Mouse (Mus musculus): ENCODE results near the gene Dapk2. TPM values are rescaled to one million over a fixed set of nuclear protein-coding genes. Genes with fewer than 3 reads are reported as not detected.
A peak's percentile ranks its signal among the peaks of the same experiment; 100 is the strongest.

Gene Dapk2
- total RNA-seq, 2 experiments from 2014 or later = 10.2 to 12.3 TPM

DNA sequence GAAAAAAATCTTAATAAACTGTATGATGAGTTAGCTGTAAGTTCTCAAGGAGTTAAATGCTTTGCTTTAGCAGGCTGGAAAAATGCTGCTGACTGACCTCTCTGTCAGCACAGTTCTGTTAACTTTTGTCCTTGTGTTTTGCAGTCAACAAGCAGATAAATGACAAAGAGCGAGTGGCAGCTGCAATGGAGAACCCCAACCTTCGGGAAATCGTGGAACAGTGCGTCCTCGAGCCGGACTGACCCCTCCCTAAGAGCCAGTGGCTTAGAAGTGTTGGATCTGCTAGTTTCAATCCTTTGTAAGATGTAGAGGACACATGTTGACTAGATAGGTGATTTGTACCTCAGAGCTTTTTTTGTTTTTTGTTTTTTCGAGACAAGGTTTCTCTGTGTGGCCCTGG lies 19.8 kb upstream of the Dapk2 start:
- no peak for DNase-seq (ENCODE audit: low spot score in 2 of 2)

- DNase-seq (ENCODE audit: low spot score in 2 of 2) = no peak
Observed at GRCm38 (mm10) chr9:66142265-66142664, 15.8 kb upstream of the Dapk2 start.

DNA sequence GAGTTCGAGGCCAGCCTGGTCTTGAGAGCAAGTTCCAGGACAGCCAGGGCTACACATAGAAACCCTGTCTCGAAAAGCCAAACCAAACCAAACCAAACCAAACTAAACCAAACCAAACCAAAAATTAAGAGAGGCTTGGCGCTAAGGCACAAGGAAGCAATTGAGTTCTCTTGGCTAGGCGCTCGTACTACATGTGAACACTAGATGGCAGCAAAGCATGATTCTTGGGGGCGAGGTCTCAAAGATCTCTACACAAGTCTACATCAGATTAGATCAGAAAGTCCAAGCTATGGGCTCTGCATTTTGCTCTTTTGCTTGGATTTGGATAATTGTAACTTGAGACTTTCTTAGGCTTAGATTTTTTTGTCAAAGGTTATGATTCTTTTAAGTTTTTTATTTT lies 13.8 kb upstream of the Dapk2 start:
- DNase-seq (ENCODE audit: low spot score in 2 of 2) = peak in 1 of 2 experiments; percentile 64

DNA sequence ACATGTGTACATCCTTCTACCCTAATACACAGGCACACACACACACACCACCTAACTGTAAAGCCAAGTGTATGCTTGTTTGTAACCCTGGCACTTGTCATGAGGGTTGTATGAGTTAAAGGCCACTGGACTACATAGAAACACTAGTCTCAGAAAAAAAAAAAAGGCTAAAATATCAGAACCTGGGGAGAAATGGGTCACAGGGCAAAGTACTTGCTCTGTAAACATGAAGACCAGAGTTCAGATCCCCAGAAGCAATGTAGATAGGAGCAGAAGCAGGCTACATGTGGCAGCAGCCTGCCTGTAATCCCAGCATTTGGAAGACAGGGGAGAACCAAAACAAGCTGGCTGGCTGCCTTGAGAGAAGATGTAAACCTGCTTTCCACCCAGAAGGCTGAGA lies 11.9 kb upstream of the Dapk2 start:
- DNase-seq (ENCODE audit: low spot score in 2 of 2) = no peak

- DNase-seq (ENCODE audit: low spot score in 2 of 2) = no peak
Observed at GRCm38 (mm10) chr9:66152011-66152410, 6.0 kb upstream of the Dapk2 start.

DNA sequence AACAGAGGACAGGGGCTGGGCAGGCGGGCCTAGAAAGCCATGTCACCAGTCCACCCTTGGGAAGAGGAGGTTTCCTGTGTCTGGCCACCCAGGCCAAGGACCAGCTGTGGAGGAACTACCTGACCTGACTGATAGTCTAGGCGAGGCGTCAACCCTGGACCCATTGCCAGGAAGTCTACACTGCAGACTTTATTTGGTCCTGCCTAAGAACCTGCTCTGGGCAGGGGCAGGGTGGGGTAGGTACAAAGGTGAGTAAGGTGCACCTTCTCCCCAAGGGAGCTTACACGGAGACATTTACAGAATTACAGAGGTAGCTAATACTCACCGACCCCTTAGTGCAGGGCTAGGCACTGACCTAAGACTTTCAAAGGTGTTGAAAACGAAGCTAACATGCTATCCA lies 4.4 kb upstream of the Dapk2 start:
- no peak for DNase-seq (ENCODE audit: low spot score in 2 of 2)

- no peak for DNase-seq (ENCODE audit: low spot score in 2 of 2)
Observed at GRCm38 (mm10) chr9:66154013-66154412, 4.0 kb upstream of the Dapk2 start.

DNA sequence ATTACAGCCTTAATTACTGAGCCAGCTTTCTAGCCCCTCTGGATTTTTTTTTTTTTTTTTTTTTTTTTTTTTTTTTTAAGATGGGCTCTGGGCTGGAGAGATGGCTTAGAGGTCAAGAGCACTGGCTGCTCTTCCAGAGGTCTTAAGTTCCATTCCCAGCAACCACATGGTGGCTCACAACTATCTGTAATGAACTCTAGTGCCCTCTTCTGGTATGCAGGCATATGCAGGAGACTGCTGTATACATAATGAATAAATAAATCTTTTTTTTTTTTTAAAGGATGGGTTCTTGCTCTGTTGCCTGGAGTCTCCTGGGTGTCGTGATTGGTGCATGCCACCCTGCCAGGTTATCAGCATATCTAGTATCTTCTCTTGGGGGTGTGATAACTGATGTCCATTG lies 2.5 kb upstream of the Dapk2 start:
- DNase-seq (ENCODE audit: low spot score in 2 of 2) = no peak

DNA sequence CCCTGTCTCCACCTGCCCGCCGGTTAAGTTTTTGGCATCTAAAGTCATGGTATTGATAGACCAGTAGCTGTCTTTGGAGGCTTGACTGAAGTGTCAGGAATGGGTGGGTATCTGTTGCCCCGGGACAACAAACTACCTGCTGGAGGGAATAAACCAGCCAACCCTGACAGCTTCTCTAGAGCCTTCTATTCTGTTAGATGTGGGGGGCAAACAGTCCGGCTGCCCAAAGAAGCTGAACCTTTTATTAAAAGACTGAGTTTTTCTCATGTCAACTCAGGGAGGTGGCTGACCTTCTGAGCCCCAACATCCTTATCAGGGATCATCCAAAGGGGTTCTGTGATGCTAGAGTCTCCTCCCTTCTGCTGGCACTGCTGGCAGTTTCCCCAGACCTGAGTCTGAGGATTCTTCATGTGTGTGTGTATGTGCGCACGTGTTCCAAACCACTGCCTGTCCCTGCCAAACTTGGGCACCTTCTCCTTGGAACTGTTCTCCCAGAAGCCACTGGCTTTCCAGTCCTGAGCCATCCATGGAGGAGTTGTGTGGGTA lies 935 bp downstream of the Dapk2 start:
- no peak for DNase-seq (ENCODE audit: low spot score in 2 of 2)

- DNase-seq (ENCODE audit: low spot score in 2 of 2) = no peak
Observed at GRCm38 (mm10) chr9:66160155-66160554, 2.1 kb downstream of the Dapk2 start.

DNA sequence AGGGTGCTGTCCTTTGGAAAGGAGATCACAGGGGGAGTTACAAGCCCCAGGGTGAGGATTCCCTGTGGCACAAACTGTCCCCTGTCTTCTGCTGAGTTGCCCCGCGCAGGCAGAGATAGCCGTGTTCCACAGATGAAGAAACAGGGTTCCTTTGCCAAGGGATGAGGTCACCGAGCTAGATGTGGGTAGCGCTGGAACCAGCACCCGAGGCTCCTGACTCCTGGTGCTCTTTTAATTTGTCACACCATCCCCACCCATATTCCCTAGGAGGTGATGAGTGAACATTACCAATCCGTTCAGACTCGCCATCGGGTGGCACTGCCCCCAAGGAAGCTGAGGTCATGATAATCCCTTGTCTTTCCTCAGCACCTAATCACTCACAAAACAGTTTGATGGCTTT lies 5.0 kb downstream of the Dapk2 start:
- DNase-seq (ENCODE audit: low spot score in 2 of 2) = no peak

DNA sequence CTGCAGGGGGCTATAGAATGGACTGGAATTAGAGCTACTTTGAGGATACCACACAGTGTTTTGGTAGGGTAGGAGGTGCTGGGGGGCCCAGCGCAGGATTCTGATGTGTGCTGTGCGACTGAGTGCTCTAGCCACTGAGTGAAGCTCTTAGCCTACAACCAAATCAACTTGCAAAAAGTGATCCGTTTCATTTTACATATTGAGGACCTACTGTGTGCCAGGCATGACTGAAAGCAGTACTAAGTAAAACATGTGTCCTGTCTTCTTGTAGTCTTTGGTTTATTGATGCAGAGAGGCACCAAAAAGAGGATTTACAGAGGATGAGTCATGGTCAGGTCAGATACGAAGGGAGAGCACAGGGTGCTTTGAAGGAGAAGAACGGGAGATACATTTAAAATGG lies 9.2 kb downstream of the Dapk2 start:
- DNase-seq (ENCODE audit: low spot score in 2 of 2) = no peak

DNA sequence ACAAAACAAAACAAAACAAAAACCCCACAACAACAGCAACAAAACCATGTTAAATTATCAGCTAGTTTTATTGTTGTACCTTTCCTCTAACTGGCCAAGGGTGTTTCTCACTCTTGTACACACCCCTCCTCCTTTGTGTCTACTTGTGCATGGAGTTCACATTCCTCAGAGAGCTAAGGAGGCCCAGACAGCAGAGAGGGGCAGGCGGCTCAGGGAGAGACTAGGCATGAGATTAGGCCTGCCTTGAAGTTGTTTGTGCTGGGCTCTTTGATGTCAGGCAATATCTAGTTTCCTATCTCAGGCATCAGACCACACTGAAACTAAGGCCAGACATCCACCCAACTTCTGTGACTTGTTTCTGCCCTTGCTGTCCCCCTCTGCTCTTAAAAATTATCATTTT lies 10.2 kb downstream of the Dapk2 start:
- no peak for DNase-seq (ENCODE audit: low spot score in 2 of 2)

DNA sequence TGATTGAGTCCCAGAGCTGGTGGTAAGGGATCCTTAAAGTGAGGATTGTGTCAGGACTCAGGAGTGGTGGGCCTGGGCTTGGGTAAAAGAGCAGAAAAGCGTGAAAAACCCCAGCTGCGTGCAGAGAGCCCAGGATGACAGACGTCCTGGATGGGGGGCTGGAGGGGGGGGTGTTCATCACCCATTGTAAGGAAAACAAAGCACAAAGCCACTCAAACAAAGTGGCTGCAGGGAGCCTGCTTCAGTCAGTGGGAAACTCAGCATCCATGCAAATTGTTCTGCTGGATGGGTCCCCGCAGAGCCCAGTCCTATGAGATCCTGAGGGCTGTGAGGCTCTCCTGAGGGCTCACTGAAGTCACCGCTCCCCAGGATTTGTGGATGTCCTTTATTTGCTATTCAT lies 12.5 kb downstream of the Dapk2 start:
- no peak for DNase-seq (ENCODE audit: low spot score in 2 of 2)

DNA sequence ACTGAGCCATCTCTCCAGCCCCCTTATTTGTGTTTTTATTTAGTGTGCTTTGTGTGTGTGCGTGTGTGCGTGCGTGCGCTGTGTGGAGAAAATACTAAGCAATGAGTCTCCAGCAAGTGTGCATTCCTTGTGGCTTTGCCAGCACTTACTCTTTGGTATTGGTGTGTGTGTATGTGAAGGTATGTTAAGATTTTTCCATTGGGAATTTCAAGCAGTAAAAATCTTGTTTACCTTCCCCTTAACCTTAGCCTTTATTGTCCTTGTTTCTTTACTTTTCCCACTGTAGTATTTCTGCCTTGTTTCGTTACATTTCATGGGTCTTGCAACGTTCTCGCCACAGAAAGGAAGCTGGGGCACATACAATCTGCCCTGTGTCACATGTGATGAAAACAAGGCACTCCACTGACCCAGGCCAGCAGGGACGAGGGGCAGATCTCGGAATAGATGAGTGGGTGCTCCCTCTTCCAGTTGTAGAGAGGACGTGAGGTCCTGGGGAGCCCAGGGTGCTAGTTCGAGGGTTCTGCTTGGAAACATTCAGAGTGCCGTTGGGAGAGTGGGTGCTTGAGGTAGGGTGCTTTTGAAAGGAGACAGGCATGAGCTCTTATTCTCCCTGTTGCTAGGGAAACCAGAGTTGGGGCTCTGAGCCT lies 13.4 kb downstream of the Dapk2 start:
- DNase-seq (ENCODE audit: low spot score in 2 of 2) = no peak

DNA sequence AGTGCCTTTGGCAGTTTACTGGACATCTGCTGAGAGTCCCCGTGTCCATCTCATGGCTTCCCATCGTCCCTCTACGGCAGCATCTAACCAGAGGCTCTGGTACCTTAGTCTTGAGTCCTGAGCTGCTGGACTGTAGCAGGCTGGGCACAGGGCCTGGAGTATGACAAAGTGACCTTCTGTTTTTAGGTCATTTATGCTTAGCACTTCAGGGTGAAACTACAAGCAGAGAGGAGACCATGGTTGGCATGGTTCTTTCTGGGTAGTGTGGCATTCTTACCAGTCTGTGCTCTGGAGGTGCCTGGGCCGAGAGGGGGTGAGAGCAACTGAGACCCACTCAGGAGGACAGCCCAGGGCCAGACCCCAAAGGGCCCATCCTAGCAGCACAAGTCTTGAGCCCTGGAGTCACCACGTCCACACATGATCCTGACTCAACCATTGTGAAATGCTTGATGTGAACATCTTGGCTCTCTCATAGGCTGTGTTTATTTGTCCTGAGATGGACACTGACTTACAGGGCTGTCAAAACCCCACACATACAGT lies 15.4 kb downstream of the Dapk2 start:
- no peak for DNase-seq (ENCODE audit: low spot score in 2 of 2)

DNA sequence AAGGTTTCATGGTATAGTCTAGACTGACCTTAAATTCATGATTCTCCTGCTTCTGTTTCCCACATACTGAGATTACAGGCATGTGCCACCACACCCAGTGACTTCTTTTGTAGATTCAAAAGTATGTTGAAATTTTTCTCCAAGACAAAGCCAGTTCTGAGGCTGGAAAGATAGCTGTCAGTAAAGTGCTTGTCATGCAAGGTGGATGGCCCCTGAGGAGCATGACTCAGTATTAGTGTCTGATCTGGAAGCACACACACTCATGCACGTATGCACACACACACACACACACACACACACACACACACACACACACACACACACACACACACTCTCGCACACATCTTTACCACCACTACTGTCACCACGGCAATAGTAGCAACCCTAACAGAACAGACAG lies 17.0 kb downstream of the Dapk2 start:
- DNase-seq (ENCODE audit: low spot score in 2 of 2) = no peak

GRCm38 (mm10) chr9:66177975-66178374 lies 20.0 kb downstream of the Dapk2 start:
- no peak for DNase-seq (ENCODE audit: low spot score in 2 of 2)

GRCm38 (mm10) chr9:66179795-66180194 lies 21.8 kb downstream of the Dapk2 start:
- no peak for DNase-seq (ENCODE audit: low spot score in 2 of 2)

DNA sequence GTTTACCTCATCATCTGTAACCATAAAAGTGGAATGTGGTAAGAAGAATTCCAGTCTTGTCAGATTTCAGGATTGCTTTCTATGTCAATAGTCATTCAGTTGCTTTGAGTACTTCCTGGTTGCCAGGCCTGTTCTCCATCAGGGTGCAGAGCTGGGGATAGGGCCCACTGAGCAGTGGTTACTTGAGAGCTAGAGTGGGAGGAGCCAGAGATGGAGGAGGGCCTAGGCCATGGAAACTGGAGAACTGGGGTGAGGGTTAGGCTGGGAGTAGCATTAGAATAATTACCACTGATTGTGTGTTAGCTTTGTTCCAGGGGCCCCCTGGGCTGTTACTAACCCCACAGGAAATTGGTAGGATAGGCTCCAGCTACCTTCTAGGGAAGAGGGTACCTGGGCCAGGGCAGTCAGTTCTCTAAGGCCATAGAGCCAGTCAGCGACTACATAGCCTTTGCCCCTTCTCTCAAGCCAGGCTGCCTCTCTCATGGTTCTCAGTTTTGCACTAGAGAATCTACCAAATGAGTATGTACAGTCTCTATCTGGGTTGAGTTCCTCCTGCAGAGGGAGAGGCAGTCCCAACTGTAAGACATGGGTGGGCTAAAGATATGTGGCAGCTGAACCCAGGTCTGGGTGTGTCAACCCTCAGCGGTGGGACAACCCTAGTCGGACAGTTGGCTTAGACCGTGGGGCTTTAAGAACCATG lies 23.3 kb downstream of the Dapk2 start:
- no peak for DNase-seq (ENCODE audit: low spot score in 2 of 2)

GRCm38 (mm10) chr9:66181826-66182678 lies 24.0 kb downstream of the Dapk2 start:
- no peak for DNase-seq (ENCODE audit: low spot score in 2 of 2)

GRCm38 (mm10) chr9:66182679-66182993 lies 24.6 kb downstream of the Dapk2 start:
- no peak for DNase-seq (ENCODE audit: low spot score in 2 of 2)

Data from gastrocnemius, postnatal 4 days (tissue).